Mouse (Mus musculus) midbrain, embryonic 14.5 days (tissue): ENCODE measurements at regions not wholly inside any gene's neighbourhood (a gene's known extent, or its start where the extent isn't known, plus 50 kb on each side); places are given as distances from the start of the nearest gene placed in this dataset.
"Not testable (repeated sequence)": the region's sequence is repeated elsewhere in the genome, so short reads cannot be mapped to it uniquely, and the experiment has no call there.

Source experiments
- ATAC-seq: fragments of 200-750 bp; cut with Nextera tagmentation; 2 replicates; pipeline ENCODE4 v1.8.0; 2017; ENCODE audit warnings: moderate number of reproducible peaks, moderate library complexity; ENCODE audit not compliant: low FRiP score, low TSS enrichment
- DNase-seq: peaks from one replicate; pipeline ENCODE4 v3.0.0-alpha.2; 2015
- H3K27ac ChIP-seq: fragments of 300-500 bp; sonication (generic); replicated peaks from 2 replicates; pipeline ENCODE4 v1.5.1; 2014; ENCODE audit warnings: mild to moderate bottlenecking, low read depth, low read length, moderate library complexity
- H3K27me3 ChIP-seq: fragments of 300-500 bp; sonication (generic); 2 replicates; pipeline ENCODE4 v1.6.1; 2014; ENCODE audit warnings: low read length, control low read depth, mixed read lengths; ENCODE audit not compliant: control insufficient read depth, insufficient read depth
- H3K36me3 ChIP-seq: fragments of 300-500 bp; sonication (generic); 2 replicates; pipeline ENCODE4 v1.6.1; 2014; ENCODE audit warnings: low read length, control low read depth; ENCODE audit not compliant: control insufficient read depth, insufficient read depth
- H3K4me1 ChIP-seq: fragments of 300-500 bp; sonication (generic); 2 replicates; pipeline ENCODE4 v1.6.1; 2014; ENCODE audit warnings: mild to moderate bottlenecking, antibody characterized with exemption, low read length, control low read depth; ENCODE audit not compliant: control insufficient read depth, insufficient read depth
- H3K4me2 ChIP-seq: fragments of 300-500 bp; sonication (generic); 2 replicates; pipeline ENCODE4 v1.6.1; 2014; ENCODE audit warnings: mild to moderate bottlenecking, low read length, moderate library complexity
- H3K4me3 ChIP-seq: fragments of 300-500 bp; sonication (generic); replicated peaks from 2 replicates; pipeline ENCODE4 v1.5.1; 2014; ENCODE audit warnings: low read depth, low read length
- H3K9ac ChIP-seq: fragments of 300-500 bp; sonication (generic); replicated peaks from 2 replicates; pipeline ENCODE4 v1.6.1; 2014; ENCODE audit warnings: mild to moderate bottlenecking, low read length, moderate library complexity
- H3K9me3 ChIP-seq: fragments of 300-500 bp; sonication (generic); 2 replicates; pipeline ENCODE4 v1.6.1; 2016; ENCODE audit warnings: low read length, control low read depth, mixed read lengths; ENCODE audit not compliant: control insufficient read depth
- WGBS: fragments of 180-500 bp; shearing (Covaris S2); extraction: QIAGEN DNeasy Blood & Tissue Kit; methylation state at CpG from one replicate; pipeline ENCODE4 v1.1.7; 2014; 5-methylcytosine and 5-hydroxymethylcytosine counted together

DNA sequence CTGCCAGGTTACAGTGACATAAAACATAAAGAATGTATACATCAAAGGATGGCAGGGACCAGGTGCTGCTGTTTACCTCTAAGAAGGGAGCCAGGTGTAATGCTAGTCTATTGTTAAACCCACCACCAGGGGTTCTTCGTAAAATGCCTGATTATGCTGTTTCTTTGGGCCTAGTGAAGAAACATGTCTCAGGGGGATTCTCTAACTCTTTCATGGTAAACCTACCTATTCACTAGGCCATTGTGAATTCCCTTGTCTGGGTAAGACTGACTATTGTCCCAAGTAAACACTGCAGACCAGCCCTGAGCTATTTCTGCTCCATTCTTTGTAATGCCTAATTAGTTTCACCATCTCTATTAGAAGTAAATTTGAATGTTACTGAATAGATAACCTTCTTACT lies 194.3 kb upstream of the Tmem47 start:
- not testable (repeated sequence) for H3K27ac ChIP-seq, H3K36me3 ChIP-seq, H3K27me3 ChIP-seq, H3K9me3 ChIP-seq, H3K9ac ChIP-seq, DNase-seq, H3K4me2 ChIP-seq, H3K4me1 ChIP-seq, H3K4me3 ChIP-seq, ATAC-seq
- 56% methylated on average over 1 of the region's 1 CpGs for WGBS

DNA sequence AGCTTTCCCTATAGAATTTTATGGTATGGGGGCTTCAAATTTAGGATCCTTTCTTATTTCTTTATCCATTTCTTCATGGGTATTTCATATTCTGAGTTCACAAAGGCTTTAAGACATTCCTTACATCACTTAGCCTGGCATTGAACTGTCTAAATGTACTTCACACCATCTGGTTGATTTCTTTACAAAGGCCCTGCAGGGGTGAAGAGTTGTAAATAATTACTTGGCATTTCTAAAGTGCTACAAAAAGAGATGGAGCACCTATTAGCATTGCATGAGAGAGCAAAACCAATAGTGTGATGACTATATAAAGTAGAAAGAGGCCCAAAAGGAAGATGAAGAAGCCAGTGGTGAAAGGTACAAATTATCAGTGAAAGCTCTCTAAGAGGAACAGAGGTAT lies 169.0 kb upstream of the Tmem47 start:
- no peak overlapping the region for H3K9ac ChIP-seq
- no peaks in the 10 kb centered on the region for H3K27me3 ChIP-seq
- no peak overlapping the region for H3K27ac ChIP-seq
- peak; percentile 2 for DNase-seq
- H3K36me3 ChIP-seq: no peaks in the 10 kb centered on the region
- no peak for ATAC-seq
- H3K4me1 ChIP-seq: no peaks in the 10 kb centered on the region
- H3K4me3 ChIP-seq: no peak overlapping the region
- H3K9me3 ChIP-seq: no peaks in the 10 kb centered on the region
- H3K4me2 ChIP-seq: no peak overlapping the region

DNA sequence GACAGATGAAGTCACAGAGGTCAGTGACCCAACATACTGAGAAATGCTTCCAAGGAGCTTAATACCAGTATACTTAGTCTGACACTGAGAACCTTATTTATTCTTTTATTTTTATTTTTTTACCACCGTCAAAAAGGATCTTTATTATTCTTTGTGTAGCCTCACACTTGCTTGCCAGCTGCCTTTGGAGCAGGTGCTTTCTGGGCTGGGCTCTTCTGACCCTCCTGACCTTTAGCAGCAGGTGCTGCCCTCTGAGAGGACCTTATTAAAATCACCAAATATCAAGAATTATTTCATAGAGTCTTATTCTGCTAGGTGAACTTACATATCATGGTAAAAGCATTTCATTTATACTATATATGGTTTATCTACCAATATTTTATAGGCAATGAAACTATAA lies 137.8 kb upstream of the Tmem47 start:
- ATAC-seq: no peak
- WGBS: 50% methylated on average over 1 of the region's 1 CpGs

More for the DNA sequence above, 137.8 kb upstream of the Tmem47 start:
- Histone ChIP-seq H3K36me3 (no peaks in the 10 kb centered on the region), H3K27ac (no peak overlapping the region), H3K27me3 (no peaks in the 10 kb centered on the region), H3K4me3 (no peak overlapping the region), H3K9ac (no peak overlapping the region), H3K4me2 (no peak overlapping the region), H3K4me1 (no peaks in the 10 kb centered on the region), H3K9me3 (no peaks in the 10 kb centered on the region)
- no peak for DNase-seq
